Mouse (Mus musculus): ENCODE results near the gene Cntn5. TPM values are rescaled to one million over a fixed set of nuclear protein-coding genes. Genes with fewer than 3 reads are reported as not detected.

The Cntn5 gene
- polyA plus RNA-seq, 1 experiment from 2014 or later = 0.28 TPM

DNA sequence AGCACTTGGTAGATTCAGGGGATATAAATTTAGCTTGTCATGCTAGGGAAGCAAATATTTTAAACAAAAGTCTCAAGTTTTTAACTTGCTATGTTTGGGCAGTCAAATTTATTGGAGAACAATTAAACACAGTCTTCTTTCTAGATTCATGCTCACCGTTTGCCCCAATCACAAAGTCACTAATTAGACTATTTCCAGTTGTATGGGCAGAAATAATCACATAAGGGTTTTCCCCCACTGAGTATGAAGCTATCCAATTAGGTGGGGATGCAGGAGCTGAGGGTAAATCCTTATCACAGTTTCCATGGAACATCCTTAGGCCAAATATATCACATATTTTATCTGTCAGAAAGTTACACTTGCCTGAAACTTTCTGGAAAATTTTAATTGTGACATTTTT lies 788.0 kb downstream of the Cntn5 start:
- DNase-seq (ENCODE audit: low spot score) = no peak
- Histone ChIP-seq H3K9me3 (replicated peaks; ENCODE audit: control insufficient read depth, low read length) (no peaks in the 10 kb centered on the region), H3K4me1 (ENCODE audit: control insufficient read depth, insufficient read depth, low read length) (no peaks in the 10 kb centered on the region), H3K36me3 (replicated peaks; ENCODE audit: control insufficient read depth, insufficient read depth, low read depth, low read length) (no peaks in the 10 kb centered on the region), H3K4me3 (ENCODE audit: low read depth, low read length) (no peak overlapping the region), H3K27ac (replicated peaks; ENCODE audit: low read depth, low read length) (no peak overlapping the region), H3K27me3 (ENCODE audit: control insufficient read depth, insufficient read depth, low read length) (no peaks in the 10 kb centered on the region), H3K9ac (replicated peaks; ENCODE audit: low read length) (no peak overlapping the region), H3K4me2 (ENCODE audit: low read depth, low read length) (no peak overlapping the region)
- no peak for ATAC-seq (replicated peaks; ENCODE audit: insufficient number of reproducible peaks, low FRiP score, low TSS enrichment, low read depth)
- 75% methylated on average over 1 of the region's 1 CpGs for WGBS

DNA sequence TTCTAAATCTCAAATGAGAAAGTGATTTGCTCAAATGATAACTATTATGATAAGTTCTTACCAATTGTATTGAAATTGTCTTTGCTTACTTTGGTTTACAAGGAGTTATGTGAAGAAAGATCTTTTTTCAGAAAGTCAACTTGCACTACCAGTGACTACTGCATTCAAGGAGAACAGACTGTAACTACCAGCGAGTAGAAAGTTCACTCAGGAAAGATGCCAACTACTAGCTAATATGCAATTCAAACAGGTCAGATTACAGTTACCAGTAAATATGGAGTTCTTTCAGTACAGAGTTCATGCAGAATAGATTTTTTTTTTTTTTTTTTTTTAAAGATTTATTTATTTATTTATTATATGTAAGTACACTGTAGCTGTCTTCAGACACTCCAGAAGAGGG lies 795.4 kb downstream of the Cntn5 start:
- Histone ChIP-seq H3K4me3 (ENCODE audit: low read depth, low read length) (no peak overlapping the region), H3K9ac (replicated peaks; ENCODE audit: low read length) (no peak overlapping the region), H3K9me3 (replicated peaks; ENCODE audit: control insufficient read depth, low read length) (no peaks in the 10 kb centered on the region), H3K36me3 (replicated peaks; ENCODE audit: control insufficient read depth, insufficient read depth, low read depth, low read length) (no peaks in the 10 kb centered on the region), H3K27ac (replicated peaks; ENCODE audit: low read depth, low read length) (no peak overlapping the region), H3K4me2 (ENCODE audit: low read depth, low read length) (no peak overlapping the region), H3K27me3 (ENCODE audit: control insufficient read depth, insufficient read depth, low read length) (no peaks in the 10 kb centered on the region), H3K4me1 (ENCODE audit: control insufficient read depth, insufficient read depth, low read length) (no peaks in the 10 kb centered on the region)
- DNase-seq (ENCODE audit: low spot score) (no peak), ATAC-seq (replicated peaks; ENCODE audit: insufficient number of reproducible peaks, low FRiP score, low TSS enrichment, low read depth) (no peak)
- 86% methylated on average over 1 of the region's 1 CpGs for WGBS

DNA sequence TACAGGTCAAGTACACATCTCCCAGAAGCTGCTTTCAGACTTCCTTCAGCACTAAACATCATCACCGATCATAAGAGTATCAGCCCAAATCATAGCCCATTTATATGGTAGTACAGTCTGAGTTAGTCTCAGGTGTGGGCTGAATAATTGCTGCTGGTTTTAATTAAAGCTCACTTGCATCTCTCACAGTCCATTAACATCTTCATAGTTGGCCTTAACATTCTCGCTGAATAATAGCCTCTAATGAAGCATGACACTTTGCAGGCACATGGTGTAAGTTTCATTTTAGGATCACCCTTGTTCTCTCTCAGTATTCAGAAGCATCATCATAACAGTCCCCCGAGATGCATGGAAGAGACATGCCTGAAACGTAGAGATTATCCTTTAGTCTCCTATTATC lies 796.7 kb downstream of the Cntn5 start:
- Histone ChIP-seq H3K9ac (replicated peaks; ENCODE audit: low read length) (no peak overlapping the region), H3K27me3 (ENCODE audit: control insufficient read depth, insufficient read depth, low read length) (no peaks in the 10 kb centered on the region), H3K27ac (replicated peaks; ENCODE audit: low read depth, low read length) (no peak overlapping the region), H3K36me3 (replicated peaks; ENCODE audit: control insufficient read depth, insufficient read depth, low read depth, low read length) (no peaks in the 10 kb centered on the region), H3K4me1 (ENCODE audit: control insufficient read depth, insufficient read depth, low read length) (no peaks in the 10 kb centered on the region), H3K4me3 (ENCODE audit: low read depth, low read length) (no peak overlapping the region), H3K9me3 (replicated peaks; ENCODE audit: control insufficient read depth, low read length) (no peaks in the 10 kb centered on the region), H3K4me2 (ENCODE audit: low read depth, low read length) (no peak overlapping the region)
- WGBS = 82% methylated on average over 4 of the region's 4 CpGs
- no peak for DNase-seq (ENCODE audit: low spot score)
- ATAC-seq (replicated peaks; ENCODE audit: insufficient number of reproducible peaks, low FRiP score, low TSS enrichment, low read depth) = no peak

DNA sequence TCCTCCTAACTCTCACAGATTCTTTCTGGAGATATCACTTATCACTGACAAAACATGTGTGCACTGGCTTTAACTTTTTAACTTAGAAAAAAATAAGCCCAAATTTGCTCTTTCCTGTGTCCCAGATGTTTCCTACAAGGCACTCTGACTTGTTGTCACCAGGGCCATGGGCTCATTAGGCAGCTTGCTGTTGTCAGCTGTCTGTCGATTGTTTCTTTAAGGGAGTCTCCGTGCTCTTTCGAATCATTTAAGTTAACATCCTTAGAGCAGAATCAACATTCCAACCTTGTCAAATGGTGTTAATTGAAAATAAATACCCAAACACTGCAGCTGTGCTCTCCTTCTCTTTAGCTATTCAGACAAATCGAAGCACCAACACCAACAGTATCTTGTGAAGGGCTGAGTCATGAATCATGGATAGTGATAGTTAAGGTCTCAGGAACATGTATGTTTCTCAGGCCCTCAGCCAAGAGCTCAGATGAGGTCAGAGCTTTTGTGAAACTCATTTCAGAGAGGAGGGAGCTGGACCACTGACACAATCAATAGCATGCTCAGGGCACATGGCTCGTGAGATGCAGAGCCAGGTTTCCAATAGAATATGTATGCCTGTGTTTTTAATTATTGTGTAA lies 802.6 kb downstream of the Cntn5 start:
- Histone ChIP-seq H3K4me3 (ENCODE audit: low read depth, low read length) (no peak overlapping the region), H3K27ac (replicated peaks; ENCODE audit: low read depth, low read length) (no peak overlapping the region), H3K9ac (replicated peaks; ENCODE audit: low read length) (no peak overlapping the region), H3K27me3 (ENCODE audit: control insufficient read depth, insufficient read depth, low read length) (no peaks in the 10 kb centered on the region), H3K4me1 (ENCODE audit: control insufficient read depth, insufficient read depth, low read length) (no peaks in the 10 kb centered on the region), H3K36me3 (replicated peaks; ENCODE audit: control insufficient read depth, insufficient read depth, low read depth, low read length) (no peaks in the 10 kb centered on the region), H3K9me3 (replicated peaks; ENCODE audit: control insufficient read depth, low read length) (no peaks in the 10 kb centered on the region), H3K4me2 (ENCODE audit: low read depth, low read length) (no peak overlapping the region)
- DNase-seq (ENCODE audit: low spot score) (no peak), ATAC-seq (replicated peaks; ENCODE audit: insufficient number of reproducible peaks, low FRiP score, low TSS enrichment, low read depth) (no peak)
- 54% methylated on average over 5 of the region's 5 CpGs for WGBS

DNA sequence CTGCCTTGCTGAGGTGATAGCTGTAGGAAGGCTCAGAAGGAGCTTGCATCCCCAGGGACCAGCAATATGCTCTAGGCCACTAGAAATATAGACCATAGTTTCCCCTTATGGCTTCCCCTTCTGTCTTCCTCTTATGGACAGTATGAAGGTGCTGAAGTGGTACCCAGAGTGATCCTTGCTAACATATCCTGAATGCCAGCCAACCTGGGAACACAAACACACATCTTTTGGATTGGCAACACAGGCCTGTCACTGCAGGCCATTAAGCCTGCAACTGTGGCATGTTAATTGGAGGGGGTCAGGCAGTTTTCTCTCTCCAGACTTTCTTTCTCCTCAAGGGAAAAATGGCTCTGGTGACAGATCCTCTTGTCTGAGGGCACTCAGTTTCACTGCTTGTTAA lies 828.3 kb downstream of the Cntn5 start:
- Histone ChIP-seq H3K4me3 (ENCODE audit: low read depth, low read length) (no peak overlapping the region), H3K4me2 (ENCODE audit: low read depth, low read length) (no peak overlapping the region), H3K9ac (replicated peaks; ENCODE audit: low read length) (no peak overlapping the region), H3K4me1 (ENCODE audit: control insufficient read depth, insufficient read depth, low read length) (no peaks in the 10 kb centered on the region), H3K9me3 (replicated peaks; ENCODE audit: control insufficient read depth, low read length) (no peaks in the 10 kb centered on the region), H3K36me3 (replicated peaks; ENCODE audit: control insufficient read depth, insufficient read depth, low read depth, low read length) (no peaks in the 10 kb centered on the region), H3K27me3 (ENCODE audit: control insufficient read depth, insufficient read depth, low read length) (no peaks in the 10 kb centered on the region), H3K27ac (replicated peaks; ENCODE audit: low read depth, low read length) (no peak overlapping the region)
- DNase-seq (ENCODE audit: low spot score) (no peak), ATAC-seq (replicated peaks; ENCODE audit: insufficient number of reproducible peaks, low FRiP score, low TSS enrichment, low read depth) (no peak)

DNA sequence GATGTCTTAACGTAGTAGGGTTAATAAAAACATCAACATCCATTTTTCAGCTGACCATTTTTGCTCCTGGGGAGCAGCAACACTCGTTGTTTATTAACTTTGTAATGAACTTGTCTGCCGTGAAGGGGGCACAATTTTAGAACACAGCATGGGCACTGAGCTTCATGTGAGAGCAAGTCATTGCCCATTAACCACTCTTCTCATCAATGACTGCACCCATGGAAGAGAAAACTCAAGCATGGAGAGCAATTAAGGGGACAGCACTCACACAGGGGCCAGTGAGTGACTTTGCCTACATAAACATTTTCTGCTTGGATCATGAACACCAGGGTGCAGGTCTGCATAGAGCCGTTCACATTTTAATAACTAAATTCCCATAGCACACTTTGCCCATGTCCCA lies 831.2 kb downstream of the Cntn5 start:
- Histone ChIP-seq H3K36me3 (replicated peaks; ENCODE audit: control insufficient read depth, insufficient read depth, low read depth, low read length) (no peaks in the 10 kb centered on the region), H3K4me1 (ENCODE audit: control insufficient read depth, insufficient read depth, low read length) (no peaks in the 10 kb centered on the region), H3K4me3 (ENCODE audit: low read depth, low read length) (no peak overlapping the region), H3K4me2 (ENCODE audit: low read depth, low read length) (no peak overlapping the region), H3K27ac (replicated peaks; ENCODE audit: low read depth, low read length) (no peak overlapping the region), H3K27me3 (ENCODE audit: control insufficient read depth, insufficient read depth, low read length) (no peaks in the 10 kb centered on the region), H3K9me3 (replicated peaks; ENCODE audit: control insufficient read depth, low read length) (no peaks in the 10 kb centered on the region), H3K9ac (replicated peaks; ENCODE audit: low read length) (no peak overlapping the region)
- 64% methylated on average over 4 of the region's 4 CpGs for WGBS
- no peak for ATAC-seq (replicated peaks; ENCODE audit: insufficient number of reproducible peaks, low FRiP score, low TSS enrichment, low read depth)
- no peak for DNase-seq (ENCODE audit: low spot score)

DNA sequence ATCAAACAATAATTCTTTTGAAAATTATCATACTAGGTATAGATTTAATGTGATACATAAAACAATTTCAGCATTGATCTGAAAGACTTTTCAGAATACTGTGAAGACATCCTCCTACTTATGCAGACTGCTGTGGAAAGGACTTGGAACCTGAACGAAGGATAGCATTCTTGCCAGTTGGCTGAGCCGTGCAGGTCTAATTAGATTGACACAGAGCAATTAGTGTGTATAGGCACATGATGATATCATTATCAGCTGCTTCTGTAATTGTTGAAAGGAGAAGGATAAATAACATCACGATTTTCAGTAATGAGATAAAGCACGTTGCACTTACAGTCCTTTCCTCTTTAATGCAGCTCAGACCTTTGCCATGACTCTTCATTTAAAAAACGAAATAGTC lies 831.7 kb downstream of the Cntn5 start:
- no peaks in the 10 kb centered on the region for H3K4me1 ChIP-seq (ENCODE audit: control insufficient read depth, insufficient read depth, low read length)
- no peaks in the 10 kb centered on the region for H3K9me3 ChIP-seq (replicated peaks; ENCODE audit: control insufficient read depth, low read length)
- no peaks in the 10 kb centered on the region for H3K27me3 ChIP-seq (ENCODE audit: control insufficient read depth, insufficient read depth, low read length)
- H3K36me3 ChIP-seq (replicated peaks; ENCODE audit: control insufficient read depth, insufficient read depth, low read depth, low read length) = no peaks in the 10 kb centered on the region
- H3K9ac ChIP-seq (replicated peaks; ENCODE audit: low read length) = no peak overlapping the region
- H3K4me2 ChIP-seq (ENCODE audit: low read depth, low read length) = no peak overlapping the region
- ATAC-seq (replicated peaks; ENCODE audit: insufficient number of reproducible peaks, low FRiP score, low TSS enrichment, low read depth) (no peak), DNase-seq (ENCODE audit: low spot score) (no peak)
- H3K4me3 ChIP-seq (ENCODE audit: low read depth, low read length) = no peak overlapping the region
- H3K27ac ChIP-seq (replicated peaks; ENCODE audit: low read depth, low read length) = no peak overlapping the region
- WGBS = 59% methylated on average over 5 of the region's 5 CpGs

DNA sequence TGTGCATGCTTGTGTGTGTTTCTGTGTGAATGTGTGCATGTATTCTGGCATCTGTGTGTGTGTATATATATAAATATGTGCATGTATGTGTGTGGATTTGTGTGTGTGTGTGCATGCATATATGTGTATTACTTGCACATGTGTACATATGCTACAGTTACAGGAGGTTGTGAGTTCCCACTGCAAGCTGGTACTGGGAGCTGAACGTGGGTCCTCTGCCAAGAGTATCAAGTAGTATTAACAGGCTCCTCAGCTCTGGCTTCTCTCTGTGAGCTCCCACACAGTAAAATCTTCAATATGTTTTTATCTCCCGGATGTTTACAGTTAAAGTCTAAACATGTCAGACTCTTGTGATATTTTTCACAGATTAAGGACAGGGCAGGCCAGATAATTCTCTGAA lies 833.3 kb downstream of the Cntn5 start:
- Histone ChIP-seq H3K4me1 (ENCODE audit: control insufficient read depth, insufficient read depth, low read length) (no peaks in the 10 kb centered on the region), H3K9me3 (replicated peaks; ENCODE audit: control insufficient read depth, low read length) (no peaks in the 10 kb centered on the region), H3K27ac (replicated peaks; ENCODE audit: low read depth, low read length) (no peak overlapping the region), H3K4me2 (ENCODE audit: low read depth, low read length) (no peak overlapping the region), H3K9ac (replicated peaks; ENCODE audit: low read length) (no peak overlapping the region), H3K27me3 (ENCODE audit: control insufficient read depth, insufficient read depth, low read length) (no peaks in the 10 kb centered on the region), H3K36me3 (replicated peaks; ENCODE audit: control insufficient read depth, insufficient read depth, low read depth, low read length) (no peaks in the 10 kb centered on the region), H3K4me3 (ENCODE audit: low read depth, low read length) (no peak overlapping the region)
- 67% methylated on average over 2 of the region's 2 CpGs for WGBS
- ATAC-seq (replicated peaks; ENCODE audit: insufficient number of reproducible peaks, low FRiP score, low TSS enrichment, low read depth) = no peak
- no peak for DNase-seq (ENCODE audit: low spot score)
